Comparison of ENCODE assay signal across 18 mouse cellular contexts in genomic region chr13:3862922-3863580, GRCm38 (mm10). TPM values are rescaled to one million over a fixed set of nuclear protein-coding genes. Genes with fewer than 3 reads are reported as not detected.
A peak's percentile ranks its signal among the peaks of the same experiment; 100 is the strongest.
DNase-seq lines count a peak whose midpoint lies in the region; ATAC-seq and TF ChIP-seq lines count a peak whose summit lies in the region.
"Had no signal": no experiment of that assay in that cellular context is flagged by ENCODE, and none has a peak within 500 bp of the region (broad histone marks: within the 10 kb centered on the region; RNA-seq: fewer than 3 reads in every experiment).

No protein-coding gene starts in this region.

- H3K27ac ChIP-seq in liver, embryonic 14.5 days = peak overlapping the region; percentile 42
- no peak overlapping the region for H3K27ac ChIP-seq in intestine, embryonic 15.5 days
- H3K27ac ChIP-seq: embryonic facial prominence, embryonic 12.5 days had no signal

- 49% methylated on average over 10 of the region's 10 CpGs for WGBS in liver, embryonic 14.5 days (ENCODE audit: insufficient replicate concordance)
- WGBS in intestine, embryonic 15.5 days = 82% methylated on average over 10 of the region's 10 CpGs

- DNase-seq in urinary bladder, adult 2 months (ENCODE audit: low spot score) = peak; percentile 19
- DNase-seq in urinary bladder, postnatal 4 days (ENCODE audit: low spot score in 2 of 2) = no peak
- DNase-seq in frontal cortex, postnatal 36 days (ENCODE audit: low spot score in 2 of 2) = peak; percentile 64 to 70
- DNase-seq in liver, embryonic 14.5 days (ENCODE audit: low read depth in 3 of 3, low spot score in 3 of 3) = peak; percentile 56 to 79 (median 65)
- DNase-seq in heart, postnatal 25 days (ENCODE audit: low spot score) = no peak
- DNase-seq in heart, adult 18-20 months = no peak
- DNase-seq: adrenal gland, postnatal 25 days; cerebellum, adult 9-11 months; heart, postnatal 4 days; lung, adult 2 months; thymus, postnatal 4 days had no signal

- 0 out of 4 replicates have a peak overlapping the region, but pooled peaks of 1 of the 2 experiments have one; percentile 11 for H3K4me3 ChIP-seq in liver, embryonic 14.5 days (ENCODE audit: insufficient read depth in 1 of 2, low read depth in 2 of 2, low read length in 2 of 2)
- H3K4me3 ChIP-seq in intestine, embryonic 15.5 days (replicated peaks) = no peak overlapping the region
- H3K4me3 ChIP-seq: embryonic facial prominence, embryonic 12.5 days; myocyte had no signal

- TF ChIP-seq CTCF in liver, embryonic 14.5 days (IDR thresholded peaks at IDR 0.05; ENCODE audit: low read depth) = 0 out of 2 replicates have a peak, but pooled peaks have one; percentile 8

- H3K27me3 ChIP-seq in liver, embryonic 14.5 days (ENCODE audit: control insufficient read depth, insufficient read depth, low read length) = no peaks in the 10 kb centered on the region
- no peaks in the 10 kb centered on the region for H3K27me3 ChIP-seq in intestine, embryonic 15.5 days (replicated peaks)
- H3K27me3 ChIP-seq: embryonic facial prominence, embryonic 12.5 days had no signal

- peak overlapping the region; percentile 59 for H3K4me2 ChIP-seq in liver, embryonic 14.5 days (ENCODE audit: low read depth)
- H3K4me2 ChIP-seq in intestine, embryonic 15.5 days (replicated peaks) = no peak overlapping the region
- H3K4me2 ChIP-seq: embryonic facial prominence, embryonic 12.5 days had no signal

- no peaks in the 10 kb centered on the region for H3K9me3 ChIP-seq in liver, embryonic 14.5 days (ENCODE audit: control insufficient read depth, low read length)
- H3K9me3 ChIP-seq in intestine, embryonic 15.5 days = no peaks in the 10 kb centered on the region
- H3K9me3 ChIP-seq: embryonic facial prominence, embryonic 12.5 days had no signal

- no peak; the same call in 1 of the 2 replicates for TF ChIP-seq EP300 in liver, embryonic 14.5 days (IDR thresholded peaks at IDR 0.05; ENCODE audit: low read depth)

- intact Hi-C loops in heart, postnatal 25 days (cut with DNase I) = no loop called here

- peak overlapping the region; percentile 31 for H3K9ac ChIP-seq in liver, embryonic 14.5 days (replicated peaks)
- no peak overlapping the region for H3K9ac ChIP-seq in intestine, embryonic 15.5 days
- H3K9ac ChIP-seq: embryonic facial prominence, embryonic 12.5 days had no signal

- H3K4me1 ChIP-seq in liver, embryonic 14.5 days (replicated peaks; ENCODE audit: control insufficient read depth in 2 of 2, insufficient read depth in 2 of 2, low read length in 1 of 2) = peaks cover 62 to 67% of the 10 kb centered on the region in 2 experiments
- H3K4me1 ChIP-seq in intestine, embryonic 15.5 days (replicated peaks) = peaks cover 6% of the 10 kb centered on the region
- H3K4me1 ChIP-seq: embryonic facial prominence, embryonic 12.5 days had no signal

- H3K36me3 ChIP-seq in liver, embryonic 14.5 days (replicated peaks; ENCODE audit: control insufficient read depth, insufficient read depth, low read depth) = no peaks in the 10 kb centered on the region
- H3K36me3 ChIP-seq in intestine, embryonic 15.5 days = no peaks in the 10 kb centered on the region
- H3K36me3 ChIP-seq: embryonic facial prominence, embryonic 12.5 days had no signal

- peak; percentile 57 for ATAC-seq in liver, embryonic 14.5 days (ENCODE audit: insufficient read depth)
- no peak for ATAC-seq in intestine, embryonic 15.5 days
- ATAC-seq: forebrain, embryonic 14.5 days had no signal

RNA-seq across cellular contexts. Expression of gene Calm5, which starts 9.1 kb away (rescaled TPM):
- not detected in 2 replicates for polyA plus RNA-seq in urinary bladder, adult 2 months (2012; rRNA removed)
- polyA plus RNA-seq in liver, embryonic 14.5 days (2012; rRNA removed) = not detected in 2 replicates
- polyA plus RNA-seq in liver, embryonic 14.5 days (2014; fragmentation: Nextera tagmentation; extraction: Ambion mirVana) = not detected in 2 replicates
- total RNA-seq in heart, postnatal 25 days (2021) = not detected
- total RNA-seq in heart, adult 18-20 months (2021) = not detected
- polyA plus RNA-seq in intestine, embryonic 15.5 days (2015; fragmentation: Nextera tagmentation; extraction: Ambion mirVana) = not detected in 2 replicates
- total RNA-seq: adrenal gland, postnatal 25 days; granulocyte monocyte progenitor cell, adult 5-6 weeks; heart, postnatal 4 days had no signal
- polyA plus RNA-seq: embryonic facial prominence, embryonic 12.5 days; forebrain, embryonic 14.5 days; intestine, embryonic 16.5 days; large intestine, adult 2 months; lung, adult 2 months; myocyte had no signal

RNA-seq across cellular contexts. Expression of gene Calm4, which starts 25.5 kb away (rescaled TPM):
- not detected in 2 replicates for polyA plus RNA-seq in urinary bladder, adult 2 months (2012; rRNA removed)
- not detected in 2 replicates for polyA plus RNA-seq in liver, embryonic 14.5 days (2012; rRNA removed)
- polyA plus RNA-seq in liver, embryonic 14.5 days (2014; fragmentation: Nextera tagmentation; extraction: Ambion mirVana) = not detected in 2 replicates
- not detected for total RNA-seq in heart, postnatal 25 days (2021)
- total RNA-seq in heart, adult 18-20 months (2021) = not detected
- polyA plus RNA-seq in intestine, embryonic 15.5 days (2015; fragmentation: Nextera tagmentation; extraction: Ambion mirVana) = not detected in 2 replicates
- total RNA-seq: adrenal gland, postnatal 25 days; granulocyte monocyte progenitor cell, adult 5-6 weeks; heart, postnatal 4 days had no signal
- polyA plus RNA-seq: forebrain, embryonic 14.5 days; large intestine, adult 2 months had no signal

RNA-seq across cellular contexts. Expression of gene Net1, which starts 55.0 kb away (rescaled TPM):
- polyA plus RNA-seq in urinary bladder, adult 2 months (2012; rRNA removed) = 49.2 and 70.4 TPM in 2 replicates
- 19.1 and 23.5 TPM in 2 replicates for polyA plus RNA-seq in liver, embryonic 14.5 days (2012; rRNA removed)
- 39.4 and 42.9 TPM in 2 replicates for polyA plus RNA-seq in liver, embryonic 14.5 days (2014; fragmentation: Nextera tagmentation; extraction: Ambion mirVana)
- 10 to 100 TPM; 19.8 to 20.0 TPM for total RNA-seq in heart, postnatal 25 days (2021)
- total RNA-seq in heart, adult 18-20 months (2021) = 10 to 100 TPM; 17.5 to 26.0 TPM
- 124 and 131 TPM in 2 replicates for polyA plus RNA-seq in intestine, embryonic 15.5 days (2015; fragmentation: Nextera tagmentation; extraction: Ambion mirVana)

RNA-seq across cellular contexts. Expression of gene Tubal3, which starts 55.0 kb away (rescaled TPM):
- polyA plus RNA-seq in urinary bladder, adult 2 months (2012; rRNA removed) = not detected in 2 replicates
- polyA plus RNA-seq in liver, embryonic 14.5 days (2012; rRNA removed) = not detected in 2 replicates
- not detected in 2 replicates for polyA plus RNA-seq in liver, embryonic 14.5 days (2014; fragmentation: Nextera tagmentation; extraction: Ambion mirVana)
- not detected for total RNA-seq in heart, postnatal 25 days (2021)
- not detected for total RNA-seq in heart, adult 18-20 months (2021)
- polyA plus RNA-seq in intestine, embryonic 15.5 days (2015; fragmentation: Nextera tagmentation; extraction: Ambion mirVana) = 31.1 and 36.0 TPM in 2 replicates
- total RNA-seq: adrenal gland, postnatal 25 days; granulocyte monocyte progenitor cell, adult 5-6 weeks; heart, postnatal 4 days had no signal
- polyA plus RNA-seq: embryonic facial prominence, embryonic 12.5 days; forebrain, embryonic 14.5 days; myocyte had no signal

RNA-seq across cellular contexts. Expression of gene Calml3, which starts 58.9 kb away (rescaled TPM):
- polyA plus RNA-seq in urinary bladder, adult 2 months (2012; rRNA removed) = 0.13 and 0.19 TPM in 2 replicates
- polyA plus RNA-seq in liver, embryonic 14.5 days (2012; rRNA removed) = 0.03 TPM in 1 of 2 replicates, not detected in the other
- not detected in 2 replicates for polyA plus RNA-seq in liver, embryonic 14.5 days (2014; fragmentation: Nextera tagmentation; extraction: Ambion mirVana)
- not detected for total RNA-seq in heart, postnatal 25 days (2021)
- not detected for total RNA-seq in heart, adult 18-20 months (2021)
- polyA plus RNA-seq in intestine, embryonic 15.5 days (2015; fragmentation: Nextera tagmentation; extraction: Ambion mirVana) = not detected in 2 replicates
- total RNA-seq: adrenal gland, postnatal 25 days; granulocyte monocyte progenitor cell, adult 5-6 weeks; heart, postnatal 4 days had no signal
- polyA plus RNA-seq: forebrain, embryonic 14.5 days; intestine, embryonic 16.5 days; large intestine, adult 2 months had no signal

Comparison
In these comparisons a context has a peak if more than half of its experiments do, and no peak if none do; other contexts are left out.
1. DNase-seq: peak in urinary bladder, adult 2 months (single experiment), frontal cortex, postnatal 36 days (2 of 2) and liver, embryonic 14.5 days (3 of 3); none in urinary bladder, postnatal 4 days (0 of 2), heart, postnatal 25 days (single experiment) and heart, adult 18-20 months (0 of 2).